In the genomic region with DNA sequence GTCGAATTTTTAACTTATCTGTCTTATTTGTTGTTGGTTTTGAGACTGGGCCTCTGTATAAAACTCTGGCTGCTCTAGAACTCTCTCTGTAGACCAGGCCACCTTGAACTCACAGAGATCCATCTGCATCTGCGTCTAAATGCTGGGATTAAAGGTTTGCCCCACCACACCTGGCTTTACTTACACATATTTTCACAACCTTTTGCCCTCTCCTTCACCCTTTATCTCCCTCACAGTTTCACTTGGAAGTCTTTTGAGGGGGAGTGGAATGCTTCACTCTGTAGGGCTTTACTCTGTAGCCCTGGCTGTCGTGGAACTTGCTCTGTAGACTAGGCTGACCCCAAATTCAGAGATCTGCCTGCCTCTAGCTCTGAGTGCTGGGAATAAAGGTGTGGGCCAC, we compare ENCODE assay signal across 34 mouse cellular contexts.
"Had no signal": no experiment of that assay in that cellular context is flagged by ENCODE, and none has a peak within 500 bp of the region (broad histone marks: within the 10 kb centered on the region; RNA-seq: fewer than 3 reads in every experiment).

No protein-coding gene starts in this region.

- H3K9me3 ChIP-seq: heart, embryonic 10.5 days; heart, embryonic 12.5 days; heart, embryonic 13.5 days; heart, embryonic 15.5 days; hindbrain, embryonic 10.5 days; hindbrain, embryonic 12.5 days; hindbrain, embryonic 13.5 days; hindbrain, embryonic 15.5 days; intestine, embryonic 15.5 days had no signal

- H3K4me2 ChIP-seq: heart, embryonic 11.5 days; heart, embryonic 12.5 days; heart, embryonic 13.5 days; heart, embryonic 15.5 days; hindbrain, embryonic 12.5 days; hindbrain, embryonic 13.5 days; hindbrain, embryonic 14.5 days; hindbrain, embryonic 15.5 days; intestine, embryonic 15.5 days had no signal

- H3K27ac ChIP-seq: heart, embryonic 10.5 days; heart, embryonic 13.5 days; heart, embryonic 15.5 days; hindbrain, embryonic 10.5 days; hindbrain, embryonic 12.5 days; hindbrain, embryonic 13.5 days; hindbrain, embryonic 14.5 days; hindbrain, embryonic 15.5 days; hindbrain, postnatal 0 days; intestine, embryonic 15.5 days; kidney, postnatal 0 days; left cerebral cortex, adult 2 months had no signal

- H3K4me1 ChIP-seq: heart, embryonic 10.5 days; heart, embryonic 15.5 days; hindbrain, embryonic 10.5 days; hindbrain, embryonic 12.5 days; hindbrain, embryonic 13.5 days; hindbrain, embryonic 15.5 days; intestine, embryonic 15.5 days had no signal

- H3K4me3 ChIP-seq: heart, embryonic 10.5 days; heart, embryonic 12.5 days; heart, embryonic 13.5 days; heart, embryonic 15.5 days; hindbrain, embryonic 10.5 days; hindbrain, embryonic 12.5 days; hindbrain, embryonic 13.5 days; hindbrain, embryonic 15.5 days; intestine, embryonic 15.5 days; layer of hippocampus, adult 2 months; left cerebral cortex, adult 2 months had no signal

- ATAC-seq: hindbrain, embryonic 16.5 days; hindbrain, postnatal 0 days; inflammation-experienced regulatory T-cells, adult 6 months; intestine, embryonic 15.5 days; intestine, embryonic 16.5 days; intestine, postnatal 0 days had no signal

- H3K9ac ChIP-seq: heart, embryonic 12.5 days; heart, embryonic 13.5 days; heart, embryonic 15.5 days; hindbrain, embryonic 12.5 days; hindbrain, embryonic 13.5 days; hindbrain, embryonic 14.5 days; hindbrain, embryonic 15.5 days; intestine, embryonic 15.5 days had no signal

- DNase-seq: heart, postnatal 10 days; heart, postnatal 14 days; heart, postnatal 36 days; heart, postnatal 4 days; kidney, adult 18-20 months; kidney, adult 2 months; kidney, adult 8-10 months; kidney, adult 9 months; kidney, postnatal 10 days; kidney, postnatal 14 days; kidney, postnatal 25 days; kidney, postnatal 36 days; kidney, postnatal 4 days; layer of hippocampus, adult 9-11 months; layer of hippocampus, postnatal 36 days had no signal

- H3K27me3 ChIP-seq: heart, embryonic 12.5 days; heart, embryonic 13.5 days; heart, embryonic 15.5 days; hindbrain, embryonic 12.5 days; hindbrain, embryonic 13.5 days; hindbrain, embryonic 15.5 days; intestine, embryonic 15.5 days had no signal
